Mouse (Mus musculus): Measurements from ENCODE around the gene Mycl. TPM values are rescaled to one million over a fixed set of nuclear protein-coding genes. Genes with fewer than 3 reads are reported as not detected.

The Mycl gene
- polyA plus RNA-seq, 1 experiment from 2014 or later, result 49.5 TPM

- H3K4me3 ChIP-seq (replicated peaks), result no peak overlapping the region
- H3K36me3 ChIP-seq, result peaks cover 11% of the 10 kb centered on the region; the same call in 1 of the 2 replicates
- peaks cover 13% of the 10 kb centered on the region for H3K4me1 ChIP-seq
- H3K27ac ChIP-seq (replicated peaks), result no peak overlapping the region
- H3K4me2 ChIP-seq (replicated peaks), result no peak overlapping the region
- H3K9ac ChIP-seq, result no peak overlapping the region
- H3K9me3 ChIP-seq (replicated peaks), result no peaks in the 10 kb centered on the region
- H3K27me3 ChIP-seq, result no peaks in the 10 kb centered on the region
- no peak for ATAC-seq (ENCODE audit: insufficient number of reproducible peaks, low FRiP score, low TSS enrichment, low read depth)
- 91% methylated on average over 3 of the region's 3 CpGs for WGBS
Measured at GRCm38 (mm10) chr4:123021591-123021990, 26.1 kb downstream of the Mycl start.

GRCm38 (mm10) chr4:123022896-123023295 lies 27.4 kb downstream of the Mycl start:
- WGBS, result 100% methylated on average over 1 of the region's 1 CpGs
- H3K4me3 ChIP-seq (replicated peaks), result no peak overlapping the region
- no peak overlapping the region for H3K27ac ChIP-seq (replicated peaks)
- no peak overlapping the region for H3K4me2 ChIP-seq (replicated peaks)
- no peaks in the 10 kb centered on the region for H3K9me3 ChIP-seq (replicated peaks)
- H3K4me1 ChIP-seq, result peaks cover 13% of the 10 kb centered on the region
- H3K27me3 ChIP-seq, result no peaks in the 10 kb centered on the region
- H3K36me3 ChIP-seq, result peaks cover 21% of the 10 kb centered on the region; the same call in 1 of the 2 replicates
- no peak overlapping the region for H3K9ac ChIP-seq
- ATAC-seq (ENCODE audit: insufficient number of reproducible peaks, low FRiP score, low TSS enrichment, low read depth), result no peak

GRCm38 (mm10) chr4:123025418-123025817 lies 30.0 kb downstream of the Mycl start:
- Histone ChIP-seq H3K4me2 (replicated peaks) (no peak overlapping the region), H3K9me3 (replicated peaks) (no peaks in the 10 kb centered on the region), H3K4me1 (no peaks in the 10 kb centered on the region), H3K36me3 (peaks cover 29% of the 10 kb centered on the region; the same call in 1 of the 2 replicates), H3K27ac (replicated peaks) (no peak overlapping the region), H3K4me3 (replicated peaks) (no peak overlapping the region), H3K9ac (no peak overlapping the region), H3K27me3 (no peaks in the 10 kb centered on the region)
- 87% methylated on average over 2 of the region's 2 CpGs for WGBS
- ATAC-seq (ENCODE audit: insufficient number of reproducible peaks, low FRiP score, low TSS enrichment, low read depth), result no peak

- Histone ChIP-seq H3K4me3 (replicated peaks) (no peak overlapping the region), H3K36me3 (peaks cover 33% of the 10 kb centered on the region; the same call in 1 of the 2 replicates), H3K9ac (no peak overlapping the region), H3K27ac (replicated peaks) (no peak overlapping the region), H3K4me2 (replicated peaks) (no peak overlapping the region), H3K4me1 (no peaks in the 10 kb centered on the region), H3K27me3 (no peaks in the 10 kb centered on the region), H3K9me3 (replicated peaks) (no peaks in the 10 kb centered on the region)
- WGBS, result 94% methylated on average over 13 of the region's 13 CpGs
- no peak for ATAC-seq (ENCODE audit: insufficient number of reproducible peaks, low FRiP score, low TSS enrichment, low read depth)
Measured at GRCm38 (mm10) chr4:123026161-123026560, 30.7 kb downstream of the Mycl start.

- no peak for ATAC-seq (ENCODE audit: insufficient number of reproducible peaks, low FRiP score, low TSS enrichment, low read depth)
- Histone ChIP-seq H3K4me2 (replicated peaks) (no peak overlapping the region), H3K4me3 (replicated peaks) (no peak overlapping the region), H3K36me3 (peaks cover 33% of the 10 kb centered on the region), H3K27me3 (no peaks in the 10 kb centered on the region), H3K9ac (no peak overlapping the region), H3K9me3 (replicated peaks) (no peaks in the 10 kb centered on the region), H3K27ac (replicated peaks) (no peak overlapping the region), H3K4me1 (no peaks in the 10 kb centered on the region)
- WGBS, result 68% methylated on average over 4 of the region's 4 CpGs
Measured at GRCm38 (mm10) chr4:123026597-123026996, 31.1 kb downstream of the Mycl start.

- H3K36me3 ChIP-seq, result peaks cover 27% of the 10 kb centered on the region
- no peak overlapping the region for H3K4me3 ChIP-seq (replicated peaks)
- H3K9me3 ChIP-seq (replicated peaks), result no peaks in the 10 kb centered on the region
- peaks cover 6% of the 10 kb centered on the region; the same call in 1 of the 2 replicates for H3K4me1 ChIP-seq
- H3K4me2 ChIP-seq (replicated peaks), result no peak overlapping the region
- no peak overlapping the region for H3K9ac ChIP-seq
- H3K27me3 ChIP-seq, result no peaks in the 10 kb centered on the region
- H3K27ac ChIP-seq (replicated peaks), result no peak overlapping the region
- 0 out of 2 replicates have a peak, but pooled peaks have one; percentile 67 for ATAC-seq (ENCODE audit: insufficient number of reproducible peaks, low FRiP score, low TSS enrichment, low read depth)
- 89% methylated on average over 2 of the region's 2 CpGs for WGBS
Measured at GRCm38 (mm10) chr4:123034841-123035240, 39.4 kb downstream of the Mycl start.

GRCm38 (mm10) chr4:123035636-123036035 lies 40.2 kb downstream of the Mycl start:
- Histone ChIP-seq H3K4me3 (replicated peaks) (no peak overlapping the region), H3K4me1 (peaks cover 6% of the 10 kb centered on the region; the same call in 1 of the 2 replicates), H3K9me3 (replicated peaks) (no peaks in the 10 kb centered on the region), H3K36me3 (peaks cover 31% of the 10 kb centered on the region), H3K9ac (no peak overlapping the region), H3K4me2 (replicated peaks) (no peak overlapping the region), H3K27ac (replicated peaks) (no peak overlapping the region), H3K27me3 (no peaks in the 10 kb centered on the region)
- 89% methylated on average over 2 of the region's 2 CpGs for WGBS
- no peak for ATAC-seq (ENCODE audit: insufficient number of reproducible peaks, low FRiP score, low TSS enrichment, low read depth)

GRCm38 (mm10) chr4:123036710-123037109 lies 41.3 kb downstream of the Mycl start:
- ATAC-seq (ENCODE audit: insufficient number of reproducible peaks, low FRiP score, low TSS enrichment, low read depth), result no peak
- Histone ChIP-seq H3K4me1 (peaks cover 6% of the 10 kb centered on the region; the same call in 1 of the 2 replicates), H3K27ac (replicated peaks) (no peak overlapping the region; the same call in 1 of the 2 replicates), H3K36me3 (peaks cover 26% of the 10 kb centered on the region; the same call in 1 of the 2 replicates), H3K9me3 (replicated peaks) (no peaks in the 10 kb centered on the region), H3K9ac (no peak overlapping the region), H3K27me3 (no peaks in the 10 kb centered on the region), H3K4me3 (replicated peaks) (no peak overlapping the region), H3K4me2 (replicated peaks) (no peak overlapping the region)
- 68% methylated on average over 3 of the region's 3 CpGs for WGBS

- Histone ChIP-seq H3K4me2 (replicated peaks) (no peak overlapping the region), H3K9ac (no peak overlapping the region), H3K4me3 (replicated peaks) (no peak overlapping the region), H3K27me3 (no peaks in the 10 kb centered on the region), H3K36me3 (peaks cover 22% of the 10 kb centered on the region), H3K27ac (replicated peaks) (no peak overlapping the region), H3K9me3 (replicated peaks) (no peaks in the 10 kb centered on the region), H3K4me1 (peaks cover 10% of the 10 kb centered on the region; the same call in 1 of the 2 replicates)
- 92% methylated on average over 6 of the region's 6 CpGs for WGBS
- no peak for ATAC-seq (ENCODE audit: insufficient number of reproducible peaks, low FRiP score, low TSS enrichment, low read depth)
Measured at GRCm38 (mm10) chr4:123041131-123041530, 45.7 kb downstream of the Mycl start.

GRCm38 (mm10) chr4:123043858-123044257 lies 48.4 kb downstream of the Mycl start:
- H3K4me2 ChIP-seq (replicated peaks), result no peak overlapping the region
- no peak for ATAC-seq (ENCODE audit: insufficient number of reproducible peaks, low FRiP score, low TSS enrichment, low read depth)
- 69% methylated on average over 1 of the region's 1 CpGs for WGBS
- no peak overlapping the region for H3K9ac ChIP-seq
- H3K4me1 ChIP-seq, result 0 out of 2 replicates have a peak, but pooled peaks cover 9% of the 10 kb centered on the region
- peaks cover 35% of the 10 kb centered on the region for H3K36me3 ChIP-seq
- H3K27ac ChIP-seq (replicated peaks), result no peak overlapping the region
- H3K9me3 ChIP-seq (replicated peaks), result no peaks in the 10 kb centered on the region
- H3K4me3 ChIP-seq (replicated peaks), result no peak overlapping the region
- H3K27me3 ChIP-seq, result no peaks in the 10 kb centered on the region

GRCm38 (mm10) chr4:123044842-123045241 lies 49.4 kb downstream of the Mycl start:
- Histone ChIP-seq H3K4me1 (0 out of 2 replicates have a peak, but pooled peaks cover 9% of the 10 kb centered on the region), H3K9ac (no peak overlapping the region), H3K27me3 (no peaks in the 10 kb centered on the region), H3K9me3 (replicated peaks) (no peaks in the 10 kb centered on the region), H3K27ac (replicated peaks) (peak overlapping the region; percentile 73), H3K36me3 (peaks cover 41% of the 10 kb centered on the region), H3K4me2 (replicated peaks) (no peak overlapping the region), H3K4me3 (replicated peaks) (no peak overlapping the region)
- ATAC-seq (ENCODE audit: insufficient number of reproducible peaks, low FRiP score, low TSS enrichment, low read depth), result no peak; the same call in 1 of the 2 replicates
- 67% methylated on average over 4 of the region's 4 CpGs for WGBS

GRCm38 (mm10) chr4:123046300-123046699 lies 50.8 kb downstream of the Mycl start:
- H3K4me2 ChIP-seq (replicated peaks), result 0 out of 2 replicates have a peak overlapping the region, but pooled peaks have one; percentile 5
- H3K27me3 ChIP-seq, result no peaks in the 10 kb centered on the region
- no peak overlapping the region for H3K9ac ChIP-seq
- peak overlapping the region; percentile 84 for H3K27ac ChIP-seq (replicated peaks)
- peaks cover 37% of the 10 kb centered on the region for H3K36me3 ChIP-seq
- H3K4me1 ChIP-seq, result peaks cover 23% of the 10 kb centered on the region
- WGBS, result 55% methylated on average over 3 of the region's 3 CpGs
- no peaks in the 10 kb centered on the region for H3K9me3 ChIP-seq (replicated peaks)
- H3K4me3 ChIP-seq (replicated peaks), result no peak overlapping the region
- 0 out of 2 replicates have a peak, but pooled peaks have one; percentile 12 for ATAC-seq (ENCODE audit: insufficient number of reproducible peaks, low FRiP score, low TSS enrichment, low read depth)
